Mouse (Mus musculus): Measurements from ENCODE around the gene Slc22a14. TPM values are rescaled to one million over a fixed set of nuclear protein-coding genes. Genes with fewer than 3 reads are reported as not detected.
A peak's percentile ranks its signal among the peaks of the same experiment; 100 is the strongest.

The Slc22a14 gene
- polyA plus RNA-seq, 1 experiment from 2014 or later: not detected

GRCm38 (mm10) chr9:119337842-119338241 is 27.5 kb downstream of the Slc22a14 start:
- Histone ChIP-seq H3K4me3 (ENCODE audit: low read depth, low read length) (no peak overlapping the region), H3K4me1 (replicated peaks; ENCODE audit: control insufficient read depth, insufficient read depth) (peaks cover 5% of the 10 kb centered on the region), H3K27ac (replicated peaks) (no peak overlapping the region), H3K27me3 (ENCODE audit: control insufficient read depth, insufficient read depth, low read length) (no peaks in the 10 kb centered on the region), H3K4me2 (replicated peaks; ENCODE audit: low read depth) (no peak overlapping the region), H3K36me3 (ENCODE audit: control insufficient read depth, insufficient read depth, low read length) (peaks cover 5% of the 10 kb centered on the region), H3K9me3 (ENCODE audit: control insufficient read depth, low read length) (no peaks in the 10 kb centered on the region), H3K9ac (ENCODE audit: low read length) (no peak overlapping the region)
- ATAC-seq (ENCODE audit: low FRiP score, low TSS enrichment) (no peak), DNase-seq (ENCODE audit: low spot score) (no peak)
- 91% methylated on average over 14 of the region's 14 CpGs for WGBS
- TF ChIP-seq EP300 (optimal IDR thresholded peaks at IDR 0.05) (no peak), CTCF (IDR thresholded peaks at IDR 0.05; ENCODE audit: low read depth) (no peak)

GRCm38 (mm10) chr9:119335571-119335970 is 29.8 kb downstream of the Slc22a14 start:
- no peak for ATAC-seq (ENCODE audit: low FRiP score, low TSS enrichment)
- TF ChIP-seq CTCF (IDR thresholded peaks at IDR 0.05; ENCODE audit: low read depth) (no peak), EP300 (optimal IDR thresholded peaks at IDR 0.05) (no peak)
- 74% methylated on average over 4 of the region's 4 CpGs for WGBS
- Histone ChIP-seq H3K4me2 (replicated peaks; ENCODE audit: low read depth) (no peak overlapping the region), H3K27me3 (ENCODE audit: control insufficient read depth, insufficient read depth, low read length) (no peaks in the 10 kb centered on the region), H3K4me1 (replicated peaks; ENCODE audit: control insufficient read depth, insufficient read depth) (peaks cover 5% of the 10 kb centered on the region; the same call in 1 of the 2 replicates), H3K9me3 (ENCODE audit: control insufficient read depth, low read length) (no peaks in the 10 kb centered on the region), H3K27ac (replicated peaks) (no peak overlapping the region), H3K4me3 (ENCODE audit: low read depth, low read length) (no peak overlapping the region), H3K36me3 (ENCODE audit: control insufficient read depth, insufficient read depth, low read length) (peaks cover 5% of the 10 kb centered on the region), H3K9ac (ENCODE audit: low read length) (no peak overlapping the region)
- DNase-seq (ENCODE audit: low spot score): no peak

GRCm38 (mm10) chr9:119334834-119335233 is 30.5 kb downstream of the Slc22a14 start:
- Histone ChIP-seq H3K27ac (replicated peaks) (0 out of 2 replicates have a peak overlapping the region, but pooled peaks have one; percentile 1), H3K27me3 (ENCODE audit: control insufficient read depth, insufficient read depth, low read length) (no peaks in the 10 kb centered on the region), H3K4me1 (replicated peaks; ENCODE audit: control insufficient read depth, insufficient read depth) (peaks cover 5% of the 10 kb centered on the region; the same call in 1 of the 2 replicates), H3K9me3 (ENCODE audit: control insufficient read depth, low read length) (no peaks in the 10 kb centered on the region), H3K9ac (ENCODE audit: low read length) (no peak overlapping the region), H3K36me3 (ENCODE audit: control insufficient read depth, insufficient read depth, low read length) (peaks cover 5% of the 10 kb centered on the region), H3K4me2 (replicated peaks; ENCODE audit: low read depth) (no peak overlapping the region), H3K4me3 (ENCODE audit: low read depth, low read length) (no peak overlapping the region)
- TF ChIP-seq EP300 (optimal IDR thresholded peaks at IDR 0.05) (no peak), CTCF (IDR thresholded peaks at IDR 0.05; ENCODE audit: low read depth) (0 out of 2 replicates have a peak, but pooled peaks have one; percentile 0)
- ATAC-seq (ENCODE audit: low FRiP score, low TSS enrichment): no peak
- no peak for DNase-seq (ENCODE audit: low spot score)
- WGBS: 74% methylated on average over 2 of the region's 2 CpGs

GRCm38 (mm10) chr9:119334324-119334723 is 31.0 kb downstream of the Slc22a14 start:
- Histone ChIP-seq H3K9ac (ENCODE audit: low read length) (no peak overlapping the region), H3K36me3 (ENCODE audit: control insufficient read depth, insufficient read depth, low read length) (peaks cover 5% of the 10 kb centered on the region), H3K4me1 (replicated peaks; ENCODE audit: control insufficient read depth, insufficient read depth) (peaks cover 5% of the 10 kb centered on the region; the same call in 1 of the 2 replicates), H3K27me3 (ENCODE audit: control insufficient read depth, insufficient read depth, low read length) (no peaks in the 10 kb centered on the region), H3K4me2 (replicated peaks; ENCODE audit: low read depth) (no peak overlapping the region), H3K9me3 (ENCODE audit: control insufficient read depth, low read length) (no peaks in the 10 kb centered on the region), H3K27ac (replicated peaks) (peak overlapping the region; percentile 1; the same call in 1 of the 2 replicates), H3K4me3 (ENCODE audit: low read depth, low read length) (no peak overlapping the region)
- TF ChIP-seq EP300 (optimal IDR thresholded peaks at IDR 0.05): no peak
- peak; percentile 10; the same call in 1 of the 2 replicates for TF ChIP-seq CTCF (IDR thresholded peaks at IDR 0.05; ENCODE audit: low read depth)
- WGBS: 40% methylated on average over 10 of the region's 10 CpGs
- ATAC-seq (ENCODE audit: low FRiP score, low TSS enrichment): no peak
- DNase-seq (ENCODE audit: low spot score): peak; percentile 46

GRCm38 (mm10) chr9:119330186-119330963 is 35.0 kb downstream of the Slc22a14 start:
- peak; percentile 62 for DNase-seq (ENCODE audit: low spot score)
- H3K36me3 ChIP-seq (ENCODE audit: control insufficient read depth, insufficient read depth, low read length): no peaks in the 10 kb centered on the region
- peak overlapping the region; percentile 85 for H3K27ac ChIP-seq (replicated peaks)
- no peaks in the 10 kb centered on the region for H3K27me3 ChIP-seq (ENCODE audit: control insufficient read depth, insufficient read depth, low read length)
- WGBS: 71% methylated on average over 15 of the region's 15 CpGs
- H3K4me3 ChIP-seq (ENCODE audit: low read depth, low read length): no peak overlapping the region
- no peaks in the 10 kb centered on the region; the same call in 1 of the 2 replicates for H3K4me1 ChIP-seq (replicated peaks; ENCODE audit: control insufficient read depth, insufficient read depth)
- TF ChIP-seq CTCF (IDR thresholded peaks at IDR 0.05; ENCODE audit: low read depth) (no peak), EP300 (optimal IDR thresholded peaks at IDR 0.05) (peak; percentile 50)
- H3K9me3 ChIP-seq (ENCODE audit: control insufficient read depth, low read length): no peaks in the 10 kb centered on the region
- H3K9ac ChIP-seq (ENCODE audit: low read length): no peak overlapping the region
- peak; percentile 91 for ATAC-seq (ENCODE audit: low FRiP score, low TSS enrichment)
- H3K4me2 ChIP-seq (replicated peaks; ENCODE audit: low read depth): peak overlapping the region; percentile 27; the same call in 1 of the 2 replicates

- no peak overlapping the region for H3K4me2 ChIP-seq (replicated peaks; ENCODE audit: low read depth)
- no peaks in the 10 kb centered on the region for H3K36me3 ChIP-seq (ENCODE audit: control insufficient read depth, insufficient read depth, low read length)
- H3K4me1 ChIP-seq (replicated peaks; ENCODE audit: control insufficient read depth, insufficient read depth): no peaks in the 10 kb centered on the region
- no peaks in the 10 kb centered on the region for H3K27me3 ChIP-seq (ENCODE audit: control insufficient read depth, insufficient read depth, low read length)
- no peak overlapping the region for H3K9ac ChIP-seq (ENCODE audit: low read length)
- no peak overlapping the region for H3K27ac ChIP-seq (replicated peaks)
- H3K4me3 ChIP-seq (ENCODE audit: low read depth, low read length): no peak overlapping the region
- WGBS: 59% methylated on average over 3 of the region's 3 CpGs
- ATAC-seq (ENCODE audit: low FRiP score, low TSS enrichment) (no peak), DNase-seq (ENCODE audit: low spot score) (no peak)
- no peaks in the 10 kb centered on the region for H3K9me3 ChIP-seq (ENCODE audit: control insufficient read depth, low read length)
- no peak for TF ChIP-seq EP300 (optimal IDR thresholded peaks at IDR 0.05)
- no peak for TF ChIP-seq CTCF (IDR thresholded peaks at IDR 0.05; ENCODE audit: low read depth)
Measured at GRCm38 (mm10) chr9:119328488-119328887, 36.9 kb downstream of the Slc22a14 start.
